8 mouse cellular contexts compared by ENCODE assay signal in genomic region chr14:79330944-79331561, GRCm38 (mm10). TPM values are rescaled to one million over a fixed set of nuclear protein-coding genes. Genes with fewer than 3 reads are reported as not detected.
DNase-seq lines count a peak whose midpoint lies in the region; ATAC-seq and TF ChIP-seq lines count a peak whose summit lies in the region.

No protein-coding gene starts in this region.

- H3K9ac ChIP-seq in lung, embryonic 15.5 days: no peak overlapping the region
- H3K9ac ChIP-seq in forebrain, embryonic 11.5 days (ENCODE audit: low read length): no peak overlapping the region
- H3K9ac ChIP-seq in stomach, postnatal 0 days (ENCODE audit: low read length): no peak overlapping the region

- ATAC-seq in lung, embryonic 15.5 days (ENCODE audit: borderline replicate concordance, extremely low read depth, low FRiP score, low TSS enrichment): peak; percentile 55; the same call in 1 of the 2 replicates
- ATAC-seq in forebrain, embryonic 11.5 days (replicated peaks; ENCODE audit: low FRiP score): peak; percentile 43; the same call in 1 of the 2 replicates
- no peak for ATAC-seq in stomach, postnatal 0 days (ENCODE audit: low FRiP score, low TSS enrichment)

- H3K9me3 ChIP-seq in lung, embryonic 15.5 days: no peaks in the 10 kb centered on the region
- no peaks in the 10 kb centered on the region for H3K9me3 ChIP-seq in forebrain, embryonic 11.5 days (ENCODE audit: control insufficient read depth, low read length)
- H3K9me3 ChIP-seq in stomach, postnatal 0 days (ENCODE audit: control insufficient read depth, low read length): no peaks in the 10 kb centered on the region

- H3K27ac ChIP-seq in lung, embryonic 15.5 days: no peak overlapping the region
- H3K27ac ChIP-seq in forebrain, embryonic 11.5 days (ENCODE audit: low read depth, low read length): no peak overlapping the region
- no peak overlapping the region for H3K27ac ChIP-seq in stomach, postnatal 0 days (replicated peaks)

- 49% methylated on average over 16 of the region's 16 CpGs for WGBS in lung, embryonic 15.5 days
- WGBS in forebrain, embryonic 11.5 days: 71% methylated on average over 16 of the region's 16 CpGs
- WGBS in stomach, postnatal 0 days: 53% methylated on average over 16 of the region's 16 CpGs

- no peak for TF ChIP-seq EP300 in stomach, postnatal 0 days (optimal IDR thresholded peaks at IDR 0.05)

- H3K27me3 ChIP-seq in lung, embryonic 15.5 days: no peaks in the 10 kb centered on the region
- H3K27me3 ChIP-seq in forebrain, embryonic 11.5 days (ENCODE audit: control insufficient read depth, insufficient read depth, low read length): no peaks in the 10 kb centered on the region
- no peaks in the 10 kb centered on the region for H3K27me3 ChIP-seq in stomach, postnatal 0 days (ENCODE audit: control insufficient read depth, insufficient read depth, low read length)

- peak overlapping the region; percentile 35 for H3K4me2 ChIP-seq in lung, embryonic 15.5 days
- H3K4me2 ChIP-seq in forebrain, embryonic 11.5 days (ENCODE audit: low read depth, low read length, severe bottlenecking): 0 out of 2 replicates have a peak overlapping the region, but pooled peaks have one; percentile 18
- H3K4me2 ChIP-seq in stomach, postnatal 0 days (replicated peaks; ENCODE audit: low read depth): peak overlapping the region; percentile 27

- no peak for DNase-seq in lung, postnatal 25 days (ENCODE audit: low spot score)
- no peak for DNase-seq in forebrain, embryonic 11.5 days (ENCODE audit: low spot score)
- DNase-seq in liver: peak; percentile 78
- no peak for DNase-seq in stomach, postnatal 0 days (ENCODE audit: low spot score)
- no peak for DNase-seq in cerebellum, postnatal 25 days
- DNase-seq in layer of hippocampus, postnatal 25 days (ENCODE audit: extremely low spot score in 1 of 2, low spot score in 1 of 2): no peak
- DNase-seq in adrenal gland, postnatal 14 days: no peak

- peaks cover 16% of the 10 kb centered on the region for H3K36me3 ChIP-seq in lung, embryonic 15.5 days
- no peaks in the 10 kb centered on the region; the same call in 1 of the 2 replicates for H3K36me3 ChIP-seq in forebrain, embryonic 11.5 days (ENCODE audit: control insufficient read depth, insufficient read depth, low read length)
- H3K36me3 ChIP-seq in stomach, postnatal 0 days (ENCODE audit: control insufficient read depth, insufficient read depth, low read length): peaks cover 6% of the 10 kb centered on the region

- no peak for TF ChIP-seq CTCF in stomach, postnatal 0 days (IDR thresholded peaks at IDR 0.05; ENCODE audit: low read depth)

- peaks cover 8% of the 10 kb centered on the region; the same call in 1 of the 2 replicates for H3K4me1 ChIP-seq in lung, embryonic 15.5 days
- H3K4me1 ChIP-seq in forebrain, embryonic 11.5 days (replicated peaks; ENCODE audit: control insufficient read depth, insufficient read depth, low read length): no peaks in the 10 kb centered on the region
- no peaks in the 10 kb centered on the region for H3K4me1 ChIP-seq in stomach, postnatal 0 days (replicated peaks; ENCODE audit: control insufficient read depth, insufficient read depth)

- H3K4me3 ChIP-seq in lung, embryonic 15.5 days: no peak overlapping the region; the same call in 1 of the 2 replicates
- H3K4me3 ChIP-seq in forebrain, embryonic 11.5 days (ENCODE audit: low read depth, low read length): no peak overlapping the region
- no peak overlapping the region for H3K4me3 ChIP-seq in stomach, postnatal 0 days (ENCODE audit: low read depth, low read length)

RNA-seq across cellular contexts. Expression of gene Rgcc, which starts 29.6 kb away (rescaled TPM):
- 144 and 154 TPM in 2 replicates for polyA plus RNA-seq in lung, embryonic 15.5 days (2015; fragmentation: Nextera tagmentation; extraction: Ambion mirVana)
- polyA plus RNA-seq in forebrain, embryonic 11.5 days (2014; fragmentation: Nextera tagmentation; extraction: Ambion mirVana): 72.4 and 75.8 TPM in 2 replicates
- 40.0 and 45.4 TPM in 2 replicates for polyA plus RNA-seq in stomach, postnatal 0 days (2015; fragmentation: Nextera tagmentation; extraction: Ambion mirVana)
- total RNA-seq in layer of hippocampus, postnatal 25 days (2021): 10 to 100 TPM; 39.6 to 43.9 TPM
- 172 and 203 TPM in 2 replicates for total RNA-seq in adrenal gland, postnatal 14 days (2021)

RNA-seq across cellular contexts. Expression of gene Naa16, which starts 59.5 kb away (rescaled TPM):
- polyA plus RNA-seq in lung, embryonic 15.5 days (2015; fragmentation: Nextera tagmentation; extraction: Ambion mirVana): 41.0 and 45.9 TPM in 2 replicates
- 48.5 and 49.1 TPM in 2 replicates for polyA plus RNA-seq in forebrain, embryonic 11.5 days (2014; fragmentation: Nextera tagmentation; extraction: Ambion mirVana)
- 15.0 and 16.0 TPM in 2 replicates for polyA plus RNA-seq in stomach, postnatal 0 days (2015; fragmentation: Nextera tagmentation; extraction: Ambion mirVana)
- total RNA-seq in layer of hippocampus, postnatal 25 days (2021): 10 to 100 TPM; 10.4 to 11.9 TPM
- 22.5 and 22.9 TPM in 2 replicates for total RNA-seq in adrenal gland, postnatal 14 days (2021)
